Mouse (Mus musculus) retina, adult 2 months (tissue): ENCODE data around the gene Pbx1.

Experiments used
- DNase-seq: peaks from one replicate; pipeline ENCODE4 v3.0.0-alpha.2; 2012; ENCODE audit warnings: low read depth, low spot score

Pbx1 gene

GRCm38 (mm10) chr1:168268751-168269623 is 163.1 kb downstream of the Pbx1 start:
- no peak for DNase-seq

- DNase-seq: no peak
These were observed 163.8 kb downstream of the Pbx1 start for GRCm38 (mm10) chr1:168268224-168268623.

GRCm38 (mm10) chr1:168265594-168266390 is 166.3 kb downstream of the Pbx1 start:
- no peak for DNase-seq

- no peak for DNase-seq
These were observed 167.0 kb downstream of the Pbx1 start for GRCm38 (mm10) chr1:168265090-168265489.

- no peak for DNase-seq
These were observed 171.7 kb downstream of the Pbx1 start for GRCm38 (mm10) chr1:168260391-168260790.

- no peak for DNase-seq
These were observed 173.2 kb downstream of the Pbx1 start for GRCm38 (mm10) chr1:168258856-168259255.

GRCm38 (mm10) chr1:168255347-168255908 is 176.6 kb downstream of the Pbx1 start:
- DNase-seq: no peak

- DNase-seq: no peak
These were observed 184.9 kb downstream of the Pbx1 start for GRCm38 (mm10) chr1:168246968-168247724.

GRCm38 (mm10) chr1:168245539-168245938 is 186.5 kb downstream of the Pbx1 start:
- no peak for DNase-seq

GRCm38 (mm10) chr1:168243759-168244158 is 188.3 kb downstream of the Pbx1 start:
- DNase-seq: no peak

GRCm38 (mm10) chr1:168243068-168243467 is 189.0 kb downstream of the Pbx1 start:
- no peak for DNase-seq

GRCm38 (mm10) chr1:168241316-168241715 is 190.8 kb downstream of the Pbx1 start:
- DNase-seq: no peak

- no peak for DNase-seq
These were observed 191.2 kb downstream of the Pbx1 start for GRCm38 (mm10) chr1:168240846-168241245.

- no peak for DNase-seq
These were observed 191.7 kb downstream of the Pbx1 start for GRCm38 (mm10) chr1:168240386-168240785.

- DNase-seq: no peak
These were observed 196.0 kb downstream of the Pbx1 start for GRCm38 (mm10) chr1:168236101-168236500.

- DNase-seq: no peak
These were observed 197.7 kb downstream of the Pbx1 start for GRCm38 (mm10) chr1:168234355-168234754.

- no peak for DNase-seq
These were observed 198.9 kb downstream of the Pbx1 start for GRCm38 (mm10) chr1:168233182-168233581.

GRCm38 (mm10) chr1:168231548-168232429 is 200.3 kb downstream of the Pbx1 start:
- DNase-seq: no peak

GRCm38 (mm10) chr1:168230858-168231257 is 201.2 kb downstream of the Pbx1 start:
- no peak for DNase-seq

GRCm38 (mm10) chr1:168230134-168230533 is 201.9 kb downstream of the Pbx1 start:
- no peak for DNase-seq
